Mouse (Mus musculus) splenic B cell, adult 2 months (primary cell): ENCODE measurements around the gene Epn3.
A peak's percentile ranks its signal among the peaks of the same experiment; 100 is the strongest.

Experiments
- DNase-seq: peaks from one replicate; pipeline ENCODE4 v3.0.0-alpha.2; 2011; ENCODE audit warnings: low read depth, low spot score
- H3K27me3 ChIP-seq: 2 replicates; pipeline ENCODE4 v1.6.1; 2012; ENCODE audit warnings: mild to moderate bottlenecking, low read length, moderate library complexity, mixed read lengths; ENCODE audit not compliant: control insufficient read depth, poor library complexity, insufficient read depth, severe bottlenecking
- H3K36me3 ChIP-seq: 2 replicates; pipeline ENCODE4 v1.6.1; 2012; ENCODE audit warnings: mild to moderate bottlenecking, low read length, moderate library complexity, mixed read lengths; ENCODE audit not compliant: control insufficient read depth, poor library complexity, insufficient read depth, severe bottlenecking

Gene Epn3

GRCm38 (mm10) chr11:94484636-94485035 is 15.1 kb downstream of the Epn3 start:
- DNase-seq: no peak
- Histone ChIP-seq H3K27me3 (no peaks in the 10 kb centered on the region; the same call in 1 of the 2 replicates), H3K36me3 (no peaks in the 10 kb centered on the region)

GRCm38 (mm10) chr11:94483921-94484320 is 15.9 kb downstream of the Epn3 start:
- Histone ChIP-seq H3K27me3 (no peaks in the 10 kb centered on the region; the same call in 1 of the 2 replicates), H3K36me3 (no peaks in the 10 kb centered on the region)
- DNase-seq: no peak

- H3K36me3 ChIP-seq: no peaks in the 10 kb centered on the region
Measured at GRCm38 (mm10) chr11:94483436-94483835, 16.3 kb downstream of the Epn3 start.

GRCm38 (mm10) chr11:94482738-94483137 is 17.0 kb downstream of the Epn3 start:
- DNase-seq: no peak
- no peaks in the 10 kb centered on the region; the same call in 1 of the 2 replicates for H3K27me3 ChIP-seq
- no peaks in the 10 kb centered on the region for H3K36me3 ChIP-seq

More at GRCm38 (mm10) chr11:94483436-94483835, 16.3 kb downstream of the Epn3 start:
- no peak for DNase-seq
- no peaks in the 10 kb centered on the region; the same call in 1 of the 2 replicates for H3K27me3 ChIP-seq

GRCm38 (mm10) chr11:94481963-94482362 is 17.8 kb downstream of the Epn3 start:
- Histone ChIP-seq H3K36me3 (no peaks in the 10 kb centered on the region), H3K27me3 (no peaks in the 10 kb centered on the region; the same call in 1 of the 2 replicates)
- no peak for DNase-seq

GRCm38 (mm10) chr11:94480382-94480781 is 19.4 kb downstream of the Epn3 start:
- Histone ChIP-seq H3K27me3 (no peaks in the 10 kb centered on the region; the same call in 1 of the 2 replicates), H3K36me3 (no peaks in the 10 kb centered on the region)
- DNase-seq: no peak

GRCm38 (mm10) chr11:94477651-94478050 is 22.1 kb downstream of the Epn3 start:
- Histone ChIP-seq H3K36me3 (no peaks in the 10 kb centered on the region), H3K27me3 (0 out of 2 replicates have a peak, but pooled peaks cover 2% of the 10 kb centered on the region)
- DNase-seq: no peak

- no peak for DNase-seq
- Histone ChIP-seq H3K27me3 (peaks cover 4% of the 10 kb centered on the region), H3K36me3 (no peaks in the 10 kb centered on the region)
Measured at GRCm38 (mm10) chr11:94475722-94476121, 24.1 kb downstream of the Epn3 start.

- no peak for DNase-seq
- Histone ChIP-seq H3K36me3 (no peaks in the 10 kb centered on the region), H3K27me3 (peaks cover 7% of the 10 kb centered on the region)
Measured at GRCm38 (mm10) chr11:94474544-94474910, 25.2 kb downstream of the Epn3 start.

- Histone ChIP-seq H3K36me3 (no peaks in the 10 kb centered on the region), H3K27me3 (peaks cover 7% of the 10 kb centered on the region)
- peak; percentile 54 for DNase-seq
Measured at GRCm38 (mm10) chr11:94473707-94474543, 25.8 kb downstream of the Epn3 start, which contains the start of gene Cacna1g. Gene Cacna1g (minus strand): TSS chr11:94474198.

- peaks cover 7% of the 10 kb centered on the region for H3K27me3 ChIP-seq
- no peak for DNase-seq
- H3K36me3 ChIP-seq: no peaks in the 10 kb centered on the region
Measured at GRCm38 (mm10) chr11:94472916-94473706, 26.7 kb downstream of the Epn3 start.

- DNase-seq: no peak
- Histone ChIP-seq H3K27me3 (peaks cover 7% of the 10 kb centered on the region), H3K36me3 (no peaks in the 10 kb centered on the region)
Measured at GRCm38 (mm10) chr11:94472585-94472915, 27.2 kb downstream of the Epn3 start.

GRCm38 (mm10) chr11:94471740-94472584 is 27.8 kb downstream of the Epn3 start:
- DNase-seq: no peak
- Histone ChIP-seq H3K36me3 (no peaks in the 10 kb centered on the region), H3K27me3 (peaks cover 7% of the 10 kb centered on the region)

GRCm38 (mm10) chr11:94470391-94470790 is 29.4 kb downstream of the Epn3 start:
- H3K36me3 ChIP-seq: no peaks in the 10 kb centered on the region
- DNase-seq: no peak
- H3K27me3 ChIP-seq: peaks cover 7% of the 10 kb centered on the region
